ENCODE assay signal across 13 mouse cellular contexts in genomic region chr16:34857631-34858030, GRCm38 (mm10).
"Had no signal": no experiment of that assay in that cellular context is flagged by ENCODE, and none has a peak within 500 bp of the region (broad histone marks: within the 10 kb centered on the region; RNA-seq: fewer than 3 reads in every experiment).

No protein-coding gene starts in this region.

- H3K4me1 ChIP-seq: liver, embryonic 15.5 days had no signal

- H3K9ac ChIP-seq: liver, embryonic 15.5 days; midbrain, embryonic 13.5 days had no signal

- H3K4me2 ChIP-seq: liver, embryonic 11.5 days; liver, embryonic 15.5 days; midbrain, embryonic 13.5 days had no signal

- H3K27ac ChIP-seq: layer of hippocampus, adult 2 months; liver, embryonic 15.5 days; midbrain, embryonic 13.5 days had no signal

- H3K27me3 ChIP-seq: liver, embryonic 15.5 days; midbrain, embryonic 13.5 days had no signal

- ATAC-seq: inflammation-experienced regulatory T-cells, adult 6 months; intestine, postnatal 0 days; lung, postnatal 0 days; midbrain, embryonic 13.5 days had no signal

- H3K36me3 ChIP-seq: liver, embryonic 15.5 days; midbrain, embryonic 13.5 days had no signal

- H3K4me3 ChIP-seq: layer of hippocampus, adult 2 months; liver, embryonic 15.5 days; midbrain, embryonic 13.5 days had no signal

- H3K9me3 ChIP-seq: liver, embryonic 15.5 days; midbrain, embryonic 13.5 days had no signal

- DNase-seq: left cerebral cortex, postnatal 4 days; lung, adult 2 months; lung, postnatal 36 days; right cerebral cortex, adult 18-20 months; right cerebral cortex, postnatal 25 days; thymus, postnatal 36 days had no signal
